Mouse (Mus musculus) thymus, adult 18-20 months (tissue): ENCODE results near the gene Mctp2.
"Not testable (repeated sequence)": the region's sequence is repeated elsewhere in the genome, so short reads cannot be mapped to it uniquely, and the experiment has no call there.

Source experiments
- DNase-seq, 2 experiments: peaks; one replicate each; pipeline ENCODE4 v3.0.0; 2022; ENCODE audit warnings: mixed read lengths in 2 of 2

Gene Mctp2

DNA sequence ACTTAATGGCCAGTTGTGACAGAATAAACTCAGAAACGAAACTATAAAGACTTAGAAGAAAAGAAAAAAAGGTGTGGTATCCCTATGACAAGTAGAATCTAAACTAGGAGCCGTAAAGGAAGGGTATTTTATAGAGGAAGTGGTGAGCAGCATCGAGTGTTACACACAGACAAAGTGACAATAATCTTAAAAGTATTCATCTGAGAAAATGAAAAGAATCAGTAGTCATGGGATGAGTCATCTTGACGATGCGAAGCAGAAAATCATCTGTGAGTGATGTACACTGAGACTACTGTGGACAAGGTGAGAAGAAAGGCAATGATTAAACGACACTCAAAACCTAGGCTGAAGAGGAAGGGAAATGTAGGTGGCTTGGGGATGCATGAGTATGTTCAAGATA, 36.4 kb downstream of the Mctp2 start:
- DNase-seq = no peak

DNA sequence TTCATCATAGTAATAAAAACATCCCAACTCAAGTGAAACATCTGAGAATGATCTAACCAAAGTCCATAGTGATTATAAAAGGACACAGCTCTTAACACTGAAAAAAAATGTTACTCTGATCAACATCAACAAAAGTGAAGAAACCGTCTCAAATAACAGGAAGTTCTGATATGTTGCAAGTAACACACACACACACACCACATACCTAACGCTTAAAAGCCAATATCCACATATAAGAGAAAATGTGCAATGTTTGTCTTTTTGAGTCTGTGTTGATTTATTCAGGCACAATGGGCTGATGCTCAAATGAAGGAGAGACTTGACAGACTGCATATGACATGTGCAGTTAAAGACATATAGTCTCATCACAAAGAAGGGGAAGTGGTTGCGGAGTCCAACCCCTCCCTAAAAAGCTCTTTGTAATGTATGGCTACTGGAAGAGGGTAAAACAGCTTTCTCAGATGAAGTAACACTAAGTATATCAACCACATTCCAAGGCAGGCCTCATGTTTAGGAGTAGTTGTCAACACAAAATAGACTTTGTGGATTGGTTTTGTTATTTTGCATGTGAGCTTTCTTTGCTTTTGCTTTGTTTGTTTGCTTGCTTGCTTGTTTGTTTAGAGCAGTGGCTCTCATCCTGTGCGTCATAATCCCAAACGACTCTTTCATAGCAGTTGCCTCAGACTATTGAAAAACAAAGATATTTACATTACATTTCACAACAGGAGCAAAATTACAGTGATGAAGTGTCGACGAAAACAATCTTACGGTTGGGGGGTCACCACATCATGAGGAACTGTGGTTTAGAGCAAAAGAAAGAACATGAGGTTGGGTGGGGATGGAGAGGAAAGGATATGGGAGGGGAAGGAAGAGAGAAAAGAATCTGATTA, 45.4 kb downstream of the Mctp2 start:
- no peak for DNase-seq

DNA sequence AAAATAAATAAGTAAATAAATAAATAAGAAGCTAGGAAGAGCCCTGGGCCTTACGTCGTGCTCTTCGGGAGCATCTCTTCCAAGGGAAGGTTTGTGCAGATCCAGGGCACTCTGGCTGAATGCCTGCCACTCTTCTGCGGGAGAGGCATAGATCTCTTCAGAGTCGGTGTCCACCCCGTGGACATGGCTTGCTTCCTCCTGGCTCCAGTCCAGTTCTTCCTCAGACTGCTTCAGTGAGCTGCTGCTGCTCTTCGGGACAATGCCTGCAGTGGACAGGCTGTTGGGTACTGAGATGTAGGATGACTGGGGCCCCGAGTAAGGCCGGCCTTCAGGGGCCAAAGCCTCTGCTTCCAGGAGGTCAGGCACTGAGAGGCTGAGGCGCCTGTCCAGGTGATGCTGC, 47.4 kb downstream of the Mctp2 start:
- DNase-seq = no peak

GRCm38 (mm10) chr7:72250326-72250725, 56.1 kb downstream of the Mctp2 start:
- not testable (repeated sequence) for DNase-seq

- DNase-seq = no peak
These were observed 65.1 kb downstream of the Mctp2 start for GRCm38 (mm10) chr7:72241269-72241668.

GRCm38 (mm10) chr7:72239782-72240493, 66.5 kb downstream of the Mctp2 start:
- DNase-seq = no peak

DNA sequence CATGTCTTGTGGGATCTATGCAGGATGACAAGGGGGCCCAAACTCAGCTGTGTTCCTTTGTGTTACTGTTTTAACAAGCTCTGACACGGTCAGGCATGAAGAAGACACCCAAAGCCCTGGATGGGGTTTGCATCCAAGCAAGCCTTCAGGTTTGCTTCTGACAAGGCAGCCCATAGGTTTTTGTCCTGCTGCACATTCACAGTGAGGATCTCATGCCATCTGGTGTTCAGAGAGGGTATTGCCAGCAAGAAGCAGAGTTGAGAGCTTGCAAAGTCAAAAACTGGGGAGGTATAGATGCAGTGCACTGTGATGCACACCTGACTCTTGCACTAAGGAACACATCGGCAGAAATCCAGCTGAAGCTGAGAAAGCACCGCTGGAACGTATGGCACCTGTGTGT, 67.8 kb downstream of the Mctp2 start:
- DNase-seq = peak; percentile 9 to 11

- no peak for DNase-seq
These were observed 71.9 kb downstream of the Mctp2 start for GRCm38 (mm10) chr7:72234433-72234998.

DNA sequence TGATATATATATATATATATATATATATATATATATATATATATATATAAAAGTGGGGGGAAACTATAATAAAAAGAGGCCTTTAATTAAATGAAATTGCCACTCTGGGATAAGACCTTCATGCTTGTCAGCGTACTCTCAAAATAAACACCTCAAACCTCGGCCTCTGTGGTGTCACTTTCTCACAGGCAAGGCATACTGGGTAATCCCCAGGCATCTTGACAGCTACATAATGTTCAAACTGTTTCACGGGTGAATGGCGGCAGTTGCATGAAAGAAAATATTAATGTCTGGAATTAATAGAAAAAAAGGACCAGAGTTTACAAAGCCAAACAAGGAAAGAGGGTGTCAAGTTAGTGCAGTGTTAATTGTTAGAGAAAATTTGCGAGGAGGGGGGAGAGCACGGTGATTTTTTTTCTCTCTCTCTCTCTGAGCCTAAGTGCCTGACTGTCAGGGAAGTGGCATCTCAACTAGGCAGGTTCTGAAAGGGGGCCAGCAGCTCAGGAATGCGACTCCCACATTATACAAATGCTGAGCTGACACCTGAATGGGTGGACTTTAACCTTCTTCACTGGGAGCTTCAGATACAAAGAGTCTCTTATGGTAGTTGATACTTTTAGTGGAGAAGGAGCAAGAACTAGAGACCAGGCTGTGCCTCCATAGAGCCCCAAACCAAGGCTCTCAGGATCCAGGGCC, 75.1 kb downstream of the Mctp2 start:
- DNase-seq = no peak

- no peak for DNase-seq
These were observed 76.5 kb downstream of the Mctp2 start for GRCm38 (mm10) chr7:72229925-72230324.

DNA sequence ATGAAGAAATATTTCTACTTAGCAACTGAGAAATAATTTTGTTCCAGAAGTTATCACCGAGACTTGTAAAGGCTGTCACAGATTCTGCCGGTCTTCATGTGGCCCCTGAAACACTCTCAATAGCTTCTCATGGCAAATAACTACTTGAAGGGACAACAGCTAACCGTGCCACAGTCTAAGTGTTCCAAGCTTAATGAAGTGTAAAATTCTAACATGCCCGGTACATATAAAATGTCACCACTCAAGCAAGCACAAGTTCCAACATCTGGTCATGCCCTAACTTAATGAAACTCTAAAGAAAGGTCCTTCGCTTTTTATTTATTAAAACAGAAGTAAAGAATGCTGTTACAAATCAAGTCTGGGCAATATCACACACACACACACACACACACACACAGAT, 82.8 kb downstream of the Mctp2 start:
- DNase-seq = no peak

DNA sequence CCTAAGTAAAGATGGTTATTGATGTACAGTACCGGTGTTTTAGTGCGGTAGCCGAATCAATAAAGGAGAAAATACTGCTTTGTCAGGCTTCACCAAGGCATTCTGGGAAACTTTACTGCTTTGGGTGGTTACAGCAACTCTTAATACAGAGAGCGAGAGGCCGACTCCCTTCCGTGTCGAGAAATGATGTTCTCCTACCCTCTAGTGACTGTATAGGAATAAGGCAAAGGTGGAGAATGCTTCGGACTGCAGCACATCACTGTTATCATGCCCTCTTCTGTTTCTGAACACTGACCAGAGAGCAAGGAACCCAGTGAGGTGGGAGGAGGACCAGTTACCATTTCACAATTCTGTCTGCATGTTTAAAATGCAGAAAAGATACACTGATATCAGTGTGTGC, 83.9 kb downstream of the Mctp2 start:
- no peak for DNase-seq

DNA sequence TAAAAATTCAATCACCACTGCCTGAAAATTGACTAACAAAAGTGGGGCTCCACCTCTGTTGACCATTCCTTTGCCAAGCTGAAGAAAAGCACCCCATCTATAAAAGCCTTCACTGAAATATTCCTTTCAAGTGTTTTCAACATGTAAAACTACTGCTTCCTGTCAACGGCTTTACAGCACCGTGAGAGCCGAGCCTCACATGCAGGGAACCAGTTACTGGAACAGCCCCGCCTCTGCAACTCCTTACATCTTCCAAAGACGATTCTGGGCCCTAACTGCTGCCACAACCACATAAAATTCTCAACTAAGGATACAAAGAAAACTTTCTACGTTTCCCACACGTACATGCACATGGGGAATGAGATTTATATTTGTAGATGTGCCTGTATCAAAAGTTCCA, 88.4 kb downstream of the Mctp2 start:
- DNase-seq = no peak

- no peak for DNase-seq
These were observed 90.7 kb downstream of the Mctp2 start for GRCm38 (mm10) chr7:72215563-72216215.

DNA sequence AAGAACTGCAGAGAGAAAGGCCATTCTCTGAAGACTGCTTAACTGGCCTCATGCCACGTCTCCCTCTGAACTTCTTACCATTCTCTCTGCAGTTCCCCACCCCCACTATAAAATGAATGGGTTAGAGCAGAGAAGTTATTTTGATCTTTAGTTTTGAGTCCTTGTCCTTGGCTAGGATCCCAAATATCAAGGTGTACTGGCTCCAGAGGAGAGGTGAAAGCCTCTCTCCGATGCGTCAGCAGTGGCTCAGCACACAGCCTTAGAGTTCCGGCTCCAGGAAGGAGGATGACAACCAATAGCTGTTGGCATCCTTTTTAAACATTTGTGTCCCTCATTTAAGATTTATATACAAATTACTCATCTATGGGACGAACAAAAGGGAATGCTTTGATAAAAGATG, 96.2 kb downstream of the Mctp2 start:
- no peak for DNase-seq

DNA sequence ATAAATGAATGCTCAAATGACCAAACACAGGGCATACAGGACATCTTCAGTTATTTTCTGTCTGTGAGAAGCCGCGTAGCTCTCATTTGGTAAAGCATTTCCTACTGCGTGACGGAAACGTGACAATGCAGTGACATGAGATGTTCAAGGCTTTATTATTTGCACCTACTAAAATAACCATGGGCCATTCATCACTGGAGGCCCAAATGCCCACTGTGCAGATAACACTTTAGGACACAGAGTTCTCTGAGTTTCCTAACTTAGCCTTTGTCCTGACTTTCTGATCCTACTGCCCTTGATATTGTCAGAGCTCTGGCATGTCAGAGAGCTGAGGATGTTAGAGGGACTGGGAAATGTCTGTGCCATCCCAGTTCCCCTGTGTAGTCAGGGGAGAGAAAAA, 97.1 kb downstream of the Mctp2 start:
- DNase-seq = no peak

DNA sequence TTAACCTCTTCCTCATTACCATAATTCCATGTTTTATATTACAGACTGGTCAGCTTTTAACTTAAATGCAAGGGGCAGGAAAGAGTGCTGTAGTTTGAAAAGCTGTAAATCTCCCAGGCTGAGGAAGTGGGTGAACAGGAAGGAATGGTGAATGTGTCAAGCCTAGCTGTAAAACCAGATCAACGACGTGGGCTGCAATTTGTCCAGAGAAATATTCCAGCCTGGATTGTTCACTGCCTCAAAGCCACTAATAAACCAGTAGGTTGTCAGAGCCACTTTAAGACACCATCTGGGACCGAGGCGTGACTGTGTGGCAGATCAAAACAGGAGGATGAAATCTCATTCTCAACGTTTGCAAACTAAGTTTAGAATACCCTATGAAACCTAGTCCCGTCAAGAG, 99.6 kb downstream of the Mctp2 start:
- DNase-seq = no peak

DNA sequence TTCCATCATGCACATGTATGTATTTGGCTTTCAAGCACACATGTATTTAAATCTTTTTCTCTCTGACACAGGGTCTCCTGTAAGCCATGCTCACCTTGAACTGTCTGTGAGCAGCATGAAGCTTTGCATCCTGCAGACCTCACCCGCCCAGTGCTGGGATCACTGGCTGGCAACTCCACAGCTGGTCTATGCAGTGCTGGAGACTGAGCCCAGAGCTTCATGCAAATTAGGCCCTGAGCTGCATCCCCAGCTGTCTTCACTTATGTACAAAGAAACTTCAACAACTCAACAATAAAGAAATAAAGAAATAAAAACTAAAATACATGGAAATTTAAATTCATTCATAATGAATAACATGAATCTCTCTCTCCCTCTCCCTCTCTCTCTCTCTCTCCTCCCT, 110.7 kb downstream of the Mctp2 start:
- DNase-seq = no peak

- DNase-seq = no peak
These were observed 113.1 kb downstream of the Mctp2 start for GRCm38 (mm10) chr7:72193304-72193703.

DNA sequence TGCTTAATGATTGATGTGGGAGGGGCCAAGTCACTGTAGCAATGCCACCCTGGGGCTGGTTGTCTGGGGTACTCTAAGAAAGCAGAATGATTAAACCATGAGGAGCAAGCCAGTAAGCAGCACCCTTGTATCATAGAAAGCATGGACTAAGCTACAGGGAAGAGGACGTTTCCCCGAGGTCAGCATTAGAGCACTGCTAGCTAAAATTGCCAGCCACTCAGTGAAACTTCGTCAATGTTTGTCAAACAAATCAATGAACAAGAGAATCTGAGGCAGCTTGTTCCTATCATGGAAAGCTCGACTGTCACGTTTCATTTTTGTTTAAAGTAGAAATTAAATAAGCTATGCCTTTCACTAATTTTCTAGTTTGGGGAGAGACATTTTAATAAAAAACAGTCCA, 124.8 kb downstream of the Mctp2 start:
- no peak for DNase-seq

GRCm38 (mm10) chr7:72169320-72169719, 137.1 kb downstream of the Mctp2 start:
- no peak for DNase-seq
